Mouse (Mus musculus) brown adipose tissue, adult 24 weeks (tissue): Measurements from ENCODE around the gene Gm20388. TPM values are rescaled to one million over a fixed set of nuclear protein-coding genes. Genes with fewer than 3 reads are reported as not detected.
"Not testable (repeated sequence)": the region's sequence is repeated elsewhere in the genome, so short reads cannot be mapped to it uniquely, and the experiment has no call there.

Source experiments
- H3K27ac ChIP-seq: fragments of 200-500 bp; replicated peaks from 2 replicates; pipeline ENCODE4 v1.5.1; 2012; ENCODE audit warnings: low read depth, mild to moderate bottlenecking, low read length
- H3K4me1 ChIP-seq: fragments of 200-500 bp; 2 replicates; pipeline ENCODE4 v1.6.1; 2012; ENCODE audit warnings: low read length, mixed read lengths; ENCODE audit not compliant: control insufficient read depth, insufficient read depth, insufficient read length
- H3K4me3 ChIP-seq: fragments of 200-500 bp; 2 replicates; pipeline ENCODE4 v1.5.1; 2012; ENCODE audit warnings: low read depth, mild to moderate bottlenecking, low read length, moderate library complexity; ENCODE audit not compliant: insufficient read depth
- polyA plus RNA-seq: library from polyadenylated mRNA; stranded (reverse); fragments of >200 nt; gene quantifications from 2 replicates; pipeline ENCODE4 v1.2.4, GENCODE M21; 2012; ENCODE audit not compliant: missing spikeins, insufficient read depth, insufficient read length

Gm20388 gene
- polyA plus RNA-seq, 1 experiment, result 44.7 TPM

DNA sequence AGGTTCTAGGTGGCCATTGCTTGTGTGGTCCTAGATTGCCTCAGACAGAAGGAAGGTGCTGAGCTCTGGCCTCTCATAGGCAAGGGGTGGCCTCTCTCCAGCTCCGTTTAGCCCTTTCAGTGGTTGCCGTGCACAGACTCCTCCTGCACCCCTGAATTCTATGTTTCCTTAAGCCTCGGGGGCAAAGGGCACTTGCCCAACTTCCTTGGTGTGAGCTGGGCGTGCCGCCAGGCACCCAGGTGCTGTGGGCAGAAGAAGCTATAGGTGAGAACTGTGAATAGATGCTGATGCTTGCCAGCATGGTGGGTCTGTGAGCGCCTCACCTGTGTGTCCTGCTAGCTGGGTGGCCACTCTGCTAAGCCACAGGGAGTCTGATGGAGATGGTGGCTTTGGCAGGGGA, 456.2 kb downstream of the Gm20388 start:
- no peak overlapping the region for H3K27ac ChIP-seq
- H3K4me1 ChIP-seq, result peaks cover 71% of the 10 kb centered on the region

DNA sequence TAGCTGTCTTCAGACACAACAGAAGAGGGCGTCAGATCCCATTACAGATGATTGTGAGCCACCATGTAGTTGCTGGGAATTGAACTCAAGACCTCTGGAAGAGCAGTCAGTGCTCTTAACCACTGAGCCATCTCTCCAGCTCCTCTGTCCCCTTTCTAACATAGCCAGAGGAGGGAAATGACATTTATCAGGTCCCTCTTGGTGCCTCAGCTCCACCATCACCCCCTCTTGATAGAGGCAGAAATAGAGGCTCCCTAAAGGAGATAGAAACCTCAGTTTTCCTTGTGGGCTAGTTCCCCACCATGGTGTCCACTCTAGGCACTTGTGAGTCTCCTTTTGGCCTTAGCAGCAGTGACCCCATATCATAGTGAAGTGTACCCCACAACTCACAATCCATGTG, 457.6 kb downstream of the Gm20388 start:
- peak overlapping the region; percentile 71; the same call in 1 of the 2 replicates for H3K27ac ChIP-seq
- H3K4me3 ChIP-seq, result not testable (repeated sequence)
- peaks cover 66% of the 10 kb centered on the region for H3K4me1 ChIP-seq

More for the DNA sequence above, 456.2 kb downstream of the Gm20388 start:
- no peak overlapping the region for H3K4me3 ChIP-seq

DNA sequence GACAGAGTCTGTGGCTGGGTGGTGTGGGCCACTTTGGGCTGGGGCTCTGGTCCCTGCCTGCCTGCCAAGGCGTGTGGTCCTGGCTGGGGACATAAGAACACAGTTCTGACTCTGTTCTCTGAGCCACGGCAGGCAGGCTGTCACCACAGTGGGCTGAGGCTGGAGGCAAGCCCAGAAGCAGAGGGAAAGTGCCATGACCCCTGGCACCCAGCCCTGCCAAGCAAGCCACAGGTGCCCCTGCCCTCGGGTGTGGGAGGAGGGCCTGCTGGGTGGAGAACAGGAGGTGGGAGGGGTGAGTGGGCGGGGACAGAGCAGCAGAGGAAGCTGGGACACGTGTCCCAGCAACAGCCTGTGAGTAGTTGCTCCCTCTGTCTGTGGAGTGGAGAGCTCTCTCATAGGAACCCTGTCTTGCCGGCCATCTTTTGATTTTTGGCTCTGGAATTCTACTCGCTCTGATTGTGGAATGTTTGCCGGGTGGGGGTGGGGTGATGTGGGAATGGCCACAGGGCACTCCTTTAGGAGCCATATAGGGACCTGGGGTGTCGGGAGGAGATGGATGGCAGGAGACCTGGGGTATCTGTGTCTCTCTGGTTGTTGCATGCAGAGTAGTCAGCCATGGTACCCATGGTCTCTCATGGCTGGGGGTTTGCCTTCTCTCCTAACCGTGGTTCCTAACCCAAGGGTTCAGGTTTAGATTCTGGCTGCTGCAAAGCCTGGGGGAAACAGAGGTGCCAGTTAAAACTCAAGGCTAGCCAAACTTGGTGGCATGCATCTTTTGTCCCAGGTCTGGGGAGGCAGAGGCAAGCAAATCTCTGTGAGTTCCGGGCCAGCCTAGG, 458.4 kb downstream of the Gm20388 start:
- H3K4me3 ChIP-seq, result no peak overlapping the region
- H3K4me1 ChIP-seq, result peaks cover 62% of the 10 kb centered on the region
- H3K27ac ChIP-seq, result peak overlapping the region; percentile 71

DNA sequence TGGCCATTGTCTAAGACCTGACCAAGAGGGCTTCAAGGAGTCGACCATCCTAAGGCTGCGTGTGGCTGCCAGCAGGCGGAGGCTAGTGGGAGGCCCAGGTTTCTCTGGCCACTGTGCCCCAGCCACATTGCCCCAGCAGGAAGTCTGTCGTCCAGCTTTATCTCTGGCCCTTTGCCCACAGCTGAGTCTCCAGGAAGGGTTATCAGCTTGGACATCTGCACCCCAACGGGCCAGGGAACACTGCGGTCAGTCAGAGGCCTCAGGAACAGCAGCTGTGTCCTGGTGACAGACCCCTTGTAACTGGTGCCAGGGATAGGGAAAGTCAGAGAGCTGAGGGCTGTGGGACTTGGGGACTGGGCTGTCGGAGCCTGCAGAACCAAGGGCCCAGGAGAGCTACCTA, 459.3 kb downstream of the Gm20388 start:
- H3K27ac ChIP-seq, result peak overlapping the region; percentile 53
- peaks cover 56% of the 10 kb centered on the region for H3K4me1 ChIP-seq
- H3K4me3 ChIP-seq, result no peak overlapping the region

DNA sequence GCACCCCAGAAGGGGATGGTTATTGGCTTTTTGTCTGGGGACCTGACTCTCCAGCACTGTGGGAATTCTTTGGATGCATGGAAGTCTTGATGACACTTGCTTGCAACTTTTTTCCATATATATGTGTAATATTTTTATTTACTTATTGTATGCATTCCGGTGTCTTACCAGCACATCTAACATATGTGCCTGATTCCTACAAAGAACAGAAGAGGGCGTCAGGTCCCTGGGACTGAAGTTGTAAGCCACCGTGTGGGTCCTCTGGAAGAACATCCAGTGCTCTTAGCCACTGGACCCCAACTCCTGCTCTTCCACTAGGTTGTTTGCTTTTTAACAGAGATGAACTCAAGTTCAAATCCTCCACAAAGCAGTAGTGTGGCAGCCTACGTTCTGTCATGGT, 459.8 kb downstream of the Gm20388 start:
- peaks cover 51% of the 10 kb centered on the region for H3K4me1 ChIP-seq
- H3K27ac ChIP-seq, result 0 out of 2 replicates have a peak overlapping the region, but pooled peaks have one; percentile 19
- H3K4me3 ChIP-seq, result no peak overlapping the region

DNA sequence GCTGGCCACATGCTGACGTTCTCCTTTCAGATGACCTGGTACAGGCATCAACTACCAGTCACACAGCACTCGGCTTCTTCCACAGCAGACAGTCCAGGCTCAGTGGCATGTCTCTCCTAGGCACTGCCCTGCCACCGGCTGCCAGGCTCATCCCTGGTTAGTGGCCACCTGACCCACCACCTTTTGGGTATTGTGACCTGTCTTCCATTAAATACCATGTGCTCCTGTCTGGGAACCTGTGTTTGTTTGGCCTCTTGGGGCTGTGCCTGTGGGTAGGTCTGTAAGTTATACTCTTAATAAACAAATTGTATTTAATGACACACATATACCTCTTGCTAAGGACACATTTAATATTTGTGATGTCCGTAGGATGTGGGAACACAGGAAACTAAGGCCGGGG, 460.5 kb downstream of the Gm20388 start:
- no peak overlapping the region for H3K27ac ChIP-seq
- no peak overlapping the region for H3K4me3 ChIP-seq
- peaks cover 45% of the 10 kb centered on the region for H3K4me1 ChIP-seq

DNA sequence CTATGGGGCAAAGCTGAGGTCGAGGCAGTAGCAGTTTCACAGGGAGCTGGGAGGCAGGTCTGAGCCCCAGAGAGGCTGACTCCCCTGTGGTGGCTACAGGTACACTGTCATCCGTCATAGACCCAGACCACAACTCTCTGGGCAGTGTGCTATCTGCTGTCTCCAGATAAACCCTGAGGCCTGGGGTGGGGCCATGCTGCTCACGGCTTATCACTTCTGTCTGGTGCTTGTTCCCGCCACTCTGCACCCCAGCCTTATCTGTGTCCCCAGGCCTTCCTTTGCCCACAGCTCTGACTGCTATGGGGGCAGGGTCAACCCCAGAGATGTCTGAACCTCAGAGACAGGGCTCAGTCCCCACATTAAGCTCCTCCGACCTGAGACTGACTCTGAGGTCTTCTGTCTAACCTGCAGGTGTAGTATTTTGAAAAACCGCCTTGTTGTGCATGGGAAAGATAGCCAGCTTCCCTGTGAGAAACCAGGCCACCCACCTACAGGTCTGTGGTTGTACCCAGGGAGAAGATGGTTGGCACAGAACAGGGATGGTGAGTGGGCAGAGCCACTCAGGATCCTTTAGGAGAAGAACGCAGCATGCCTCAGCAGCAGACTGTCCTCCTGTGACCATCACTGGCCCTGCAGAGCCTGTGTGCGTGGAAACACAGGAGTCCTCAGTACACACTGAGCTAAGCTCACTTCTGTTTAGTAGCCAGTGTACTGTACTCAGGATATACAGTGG, 461.2 kb downstream of the Gm20388 start:
- Histone ChIP-seq H3K4me3 (no peak overlapping the region), H3K4me1 (peaks cover 44% of the 10 kb centered on the region), H3K27ac (no peak overlapping the region)

DNA sequence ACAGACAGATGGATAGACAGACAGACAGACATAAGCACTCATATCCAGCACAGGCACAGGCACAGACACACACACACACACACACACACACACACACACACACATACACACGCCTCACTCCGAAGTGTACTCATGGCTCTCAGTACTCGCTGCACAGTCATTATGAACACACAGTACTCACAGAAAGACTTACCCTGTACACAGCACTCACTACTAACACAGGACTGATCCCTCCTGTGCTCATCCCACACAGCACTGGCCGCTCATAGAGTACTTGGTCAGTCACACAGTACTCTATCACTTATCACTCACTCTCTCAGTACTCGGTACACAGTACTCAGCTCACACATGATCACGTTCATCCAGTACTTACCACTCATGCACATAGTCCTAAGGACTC, 462.0 kb downstream of the Gm20388 start:
- H3K4me3 ChIP-seq, result no peak overlapping the region
- peaks cover 39% of the 10 kb centered on the region for H3K4me1 ChIP-seq
- H3K27ac ChIP-seq, result no peak overlapping the region

DNA sequence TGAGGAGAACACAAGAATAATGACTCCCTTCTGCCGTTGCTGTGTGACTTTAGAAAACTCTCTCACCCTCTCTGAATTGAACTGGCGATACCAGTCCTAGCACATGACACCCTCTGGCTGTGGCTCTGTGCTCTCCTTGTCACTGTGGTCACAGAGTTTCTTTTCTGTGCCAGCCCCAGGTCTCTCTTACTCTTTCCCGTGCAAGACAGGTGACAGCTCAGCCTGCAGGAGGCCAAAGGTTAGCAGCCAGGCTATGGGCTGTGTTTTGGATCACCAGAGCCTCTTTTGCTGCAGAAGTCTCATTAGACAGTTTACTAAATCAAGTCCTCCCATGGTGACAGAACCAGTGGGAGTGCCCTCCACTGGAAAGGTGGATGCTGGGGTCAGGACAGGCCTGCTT, 463.0 kb downstream of the Gm20388 start:
- Histone ChIP-seq H3K4me1 (peaks cover 37% of the 10 kb centered on the region), H3K27ac (no peak overlapping the region), H3K4me3 (no peak overlapping the region)

DNA sequence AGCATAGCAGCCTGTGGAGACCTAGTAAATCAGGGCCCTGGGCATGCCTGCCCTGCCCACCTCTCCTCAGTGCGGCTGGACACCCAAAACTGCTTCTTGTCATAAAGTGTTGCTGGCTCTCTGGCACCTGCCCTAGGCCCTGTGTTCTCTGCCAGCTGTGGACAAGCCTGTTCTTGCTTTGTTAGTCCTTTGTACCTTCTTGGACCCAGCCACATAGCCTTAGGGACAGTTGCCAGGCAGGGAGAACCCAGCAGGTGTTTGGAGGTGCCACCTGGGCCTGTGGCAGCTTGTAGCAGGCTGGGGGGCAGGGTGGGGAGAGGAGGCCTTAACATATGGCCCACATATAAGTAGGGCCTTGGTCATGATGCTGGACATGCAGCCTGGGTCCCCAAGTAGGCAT, 463.4 kb downstream of the Gm20388 start:
- Histone ChIP-seq H3K27ac (no peak overlapping the region), H3K4me3 (no peak overlapping the region), H3K4me1 (peaks cover 39% of the 10 kb centered on the region)

DNA sequence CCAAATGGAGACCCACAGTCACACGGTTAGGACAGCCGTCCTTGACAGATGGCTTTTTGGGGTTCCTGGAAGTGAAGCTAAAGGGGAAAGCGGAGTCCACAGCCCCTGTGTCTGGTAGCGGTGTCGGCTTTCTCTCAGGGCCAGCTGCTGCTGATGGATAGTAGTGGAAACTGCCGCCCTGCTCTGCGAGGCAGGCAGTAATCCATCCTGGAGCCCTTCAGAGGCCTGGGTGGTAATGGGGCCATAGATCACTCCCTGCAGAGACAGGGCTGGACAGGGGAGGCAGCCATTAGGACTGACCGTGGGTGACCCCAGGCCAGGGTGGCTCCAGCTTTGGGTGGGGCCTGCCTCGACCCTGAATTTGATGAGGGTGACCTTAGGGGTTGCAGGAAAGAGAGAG, 463.9 kb downstream of the Gm20388 start:
- H3K4me3 ChIP-seq, result no peak overlapping the region
- H3K4me1 ChIP-seq, result peaks cover 34% of the 10 kb centered on the region
- no peak overlapping the region for H3K27ac ChIP-seq

DNA sequence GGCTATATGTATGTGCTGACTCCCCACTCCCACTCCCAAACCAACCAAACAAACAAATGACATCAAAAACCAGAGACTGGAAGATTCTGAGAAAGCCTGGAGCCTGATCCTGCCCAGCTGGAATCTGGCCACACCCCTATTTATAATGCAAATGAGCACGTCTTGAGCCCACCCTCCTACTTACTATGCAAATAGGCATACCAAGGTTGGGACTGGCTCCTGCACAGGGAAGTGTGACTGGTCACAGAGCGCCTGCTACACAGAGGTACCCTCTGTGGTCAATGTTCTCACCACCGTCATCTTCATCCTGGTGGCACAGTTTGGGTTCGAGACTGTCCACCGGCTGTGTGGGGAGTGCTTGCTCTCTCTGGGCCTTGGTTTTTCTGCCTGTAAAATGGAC, 464.5 kb downstream of the Gm20388 start:
- Histone ChIP-seq H3K4me1 (peaks cover 28% of the 10 kb centered on the region), H3K4me3 (no peak overlapping the region), H3K27ac (no peak overlapping the region)

DNA sequence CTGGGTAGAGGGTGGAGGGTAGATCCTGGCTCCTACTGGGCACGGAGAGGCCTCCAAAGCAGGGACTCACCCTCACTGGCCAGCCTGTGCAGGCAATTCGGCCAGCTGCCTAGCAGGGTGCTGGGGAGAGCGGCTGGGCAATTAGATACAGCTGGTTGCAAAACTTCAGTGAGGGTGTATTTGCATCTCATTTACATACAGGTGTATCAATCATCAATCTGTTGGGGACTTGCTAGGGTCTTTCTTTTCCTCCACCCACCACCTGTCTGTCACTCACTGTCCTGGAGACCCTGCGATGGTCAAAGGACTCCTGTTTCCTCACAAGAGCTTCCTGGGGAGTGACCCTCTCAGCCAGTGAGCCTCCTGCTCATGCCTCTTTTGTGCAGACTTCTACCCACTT, 465.6 kb downstream of the Gm20388 start:
- peaks cover 20% of the 10 kb centered on the region for H3K4me1 ChIP-seq
- H3K4me3 ChIP-seq, result no peak overlapping the region
- no peak overlapping the region for H3K27ac ChIP-seq

DNA sequence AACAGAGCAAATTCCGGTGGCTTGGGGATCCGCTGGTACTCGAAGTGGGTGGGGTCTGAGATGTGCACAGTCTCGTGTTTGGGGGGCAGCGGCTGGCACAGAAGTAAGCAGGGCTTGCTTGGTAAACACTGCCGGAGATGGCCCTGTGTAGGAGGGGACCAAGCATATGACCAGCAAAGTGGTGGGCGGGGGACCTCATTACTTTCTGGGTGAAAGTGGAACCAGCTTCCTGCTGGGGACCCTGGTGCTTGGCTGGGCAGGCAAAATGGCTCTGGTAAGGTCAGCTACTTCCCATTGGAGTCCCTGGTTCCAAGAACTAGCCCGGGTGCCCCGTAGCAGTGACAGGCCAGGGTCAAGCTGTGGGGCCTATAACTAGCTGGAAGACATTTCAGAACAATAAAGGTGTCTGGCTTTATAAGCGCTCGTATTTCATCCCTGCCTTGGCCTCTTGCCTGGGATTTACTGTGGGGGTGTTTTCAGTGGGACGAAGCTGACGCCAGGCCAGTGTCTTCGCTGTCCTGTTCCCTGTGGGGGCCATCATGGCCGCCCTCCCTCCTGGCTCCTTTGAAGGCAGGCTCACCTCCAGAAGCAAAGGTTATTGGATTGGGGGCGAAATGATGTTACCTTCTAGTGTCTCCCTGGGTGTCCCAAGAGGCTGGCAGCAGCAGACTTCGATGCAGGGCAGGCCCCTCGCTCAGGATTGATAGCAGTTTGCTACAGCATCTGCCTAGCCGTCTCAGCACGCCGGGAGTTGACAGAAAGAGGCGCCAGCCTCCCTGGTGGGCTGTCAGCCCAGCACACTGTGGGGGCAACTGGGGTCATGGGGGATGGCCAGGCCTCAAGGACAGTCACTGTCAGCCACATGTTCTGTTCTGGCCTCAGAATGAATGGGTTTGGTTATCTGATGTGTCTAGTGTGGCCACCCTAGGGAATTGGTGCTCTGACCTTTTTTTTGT, 466.5 kb downstream of the Gm20388 start:
- Histone ChIP-seq H3K4me3 (no peak overlapping the region), H3K4me1 (peaks cover 20% of the 10 kb centered on the region), H3K27ac (no peak overlapping the region)

DNA sequence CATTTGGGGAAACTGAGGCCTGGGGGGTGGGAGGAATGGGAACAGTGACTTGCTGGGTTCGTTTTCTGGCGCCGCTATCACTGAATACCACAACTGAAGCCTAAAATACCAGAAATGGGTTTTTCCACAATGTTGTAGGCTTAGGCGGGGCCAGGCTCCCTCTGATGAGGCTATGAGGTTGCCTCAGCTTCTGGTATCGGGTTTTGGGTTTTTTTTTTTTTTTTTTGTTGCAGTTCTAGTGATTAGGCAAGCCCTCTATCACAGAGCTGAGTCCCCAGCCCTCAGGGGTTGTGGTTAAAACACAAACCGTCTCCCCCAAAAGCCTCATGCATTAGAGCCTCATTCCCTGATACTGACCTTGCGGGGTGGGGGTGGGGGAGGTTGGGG, 467.2 kb downstream of the Gm20388 start:
- Histone ChIP-seq H3K4me1 (peaks cover 22% of the 10 kb centered on the region), H3K27ac (no peak overlapping the region), H3K4me3 (no peak overlapping the region)
